Mouse (Mus musculus) liver, postnatal 0 days (tissue): Measurements from ENCODE around the gene Gm17374.

Source experiments
- CTCF ChIP-seq: sonication (generic); IDR thresholded peaks from 2 replicates; pipeline ENCODE4 v1.5.1; 2016; ENCODE audit warnings: antibody characterized with exemption, low read depth
- EP300 ChIP-seq: IDR thresholded peaks from 2 replicates; pipeline ENCODE4 v1.6.1; 2016; ENCODE audit warnings: antibody characterized with exemption, low read depth, mild to moderate bottlenecking

- TF ChIP-seq CTCF (peak; percentile 36), EP300 (no peak)
Observed at GRCm38 (mm10) chr2:140125516-140125915, 26.3 kb upstream of the Gm17374 start.
